Mouse (Mus musculus) neural tube, embryonic 11.5 days (tissue): ENCODE data around the gene Tm4sf20. TPM values are rescaled to one million over a fixed set of nuclear protein-coding genes. Genes with fewer than 3 reads are reported as not detected.

Experiments used
- ATAC-seq: fragments of 200-750 bp; cut with Nextera tagmentation; 2 replicates; pipeline ENCODE4 v1.8.0; 2017; ENCODE audit warnings: moderate number of reproducible peaks, mild to moderate bottlenecking, moderate TSS enrichment, moderate library complexity; ENCODE audit not compliant: insufficient read depth, low FRiP score, low TSS enrichment
- DNase-seq: peaks from one replicate; pipeline ENCODE4 v3.0.0-alpha.2; 2015; ENCODE audit warnings: low spot score
- H3K27ac ChIP-seq: fragments of 300-500 bp; sonication (generic); 2 replicates; pipeline ENCODE4 v1.5.1; 2014; ENCODE audit warnings: low read depth, mild to moderate bottlenecking, low read length
- H3K27me3 ChIP-seq: fragments of 300-500 bp; sonication (generic); 2 replicates; pipeline ENCODE4 v1.6.1; 2014; ENCODE audit warnings: mild to moderate bottlenecking, low read length, mixed read lengths; ENCODE audit not compliant: control insufficient read depth, insufficient read depth
- H3K36me3 ChIP-seq: fragments of 300-500 bp; sonication (generic); 2 replicates; pipeline ENCODE4 v1.6.1; 2014; ENCODE audit warnings: mild to moderate bottlenecking, low read length, moderate library complexity, mixed read lengths; ENCODE audit not compliant: control insufficient read depth, insufficient read depth
- H3K4me1 ChIP-seq: fragments of 300-500 bp; sonication (generic); 2 replicates; pipeline ENCODE4 v1.6.1; 2014; ENCODE audit warnings: low read length, mixed read lengths; ENCODE audit not compliant: control insufficient read depth, insufficient read depth
- H3K4me2 ChIP-seq: fragments of 300-500 bp; sonication (generic); 2 replicates; pipeline ENCODE4 v1.6.1; 2014; ENCODE audit warnings: low read depth, mild to moderate bottlenecking, moderate library complexity
- H3K4me3 ChIP-seq: fragments of 300-500 bp; sonication (generic); 2 replicates; pipeline ENCODE4 v1.5.1; 2014; ENCODE audit warnings: low read depth, low read length
- H3K9ac ChIP-seq: fragments of 300-500 bp; sonication (generic); 2 replicates; pipeline ENCODE4 v1.6.1; 2014; ENCODE audit warnings: mild to moderate bottlenecking, low read length
- H3K9me3 ChIP-seq: fragments of 300-500 bp; sonication (generic); 2 replicates; pipeline ENCODE4 v1.6.1; 2016; ENCODE audit warnings: low read length; ENCODE audit not compliant: control insufficient read depth
- WGBS: fragments of 180-500 bp; shearing (Covaris S2); extraction: QIAGEN DNeasy Blood & Tissue Kit; methylation state at CpG from one replicate; pipeline ENCODE4 v1.1.7; 2014; 5-methylcytosine and 5-hydroxymethylcytosine counted together
- polyA plus RNA-seq: library from polyadenylated mRNA; unstranded; fragments of >200 nt; fragmentation: Nextera tagmentation; extraction: Ambion mirVana; gene quantifications from 2 replicates; pipeline ENCODE4 v1.2.1, GENCODE M21; 2014

Tm4sf20 gene
- polyA plus RNA-seq, 1 experiment from 2014 or later: 0.28 TPM

DNA sequence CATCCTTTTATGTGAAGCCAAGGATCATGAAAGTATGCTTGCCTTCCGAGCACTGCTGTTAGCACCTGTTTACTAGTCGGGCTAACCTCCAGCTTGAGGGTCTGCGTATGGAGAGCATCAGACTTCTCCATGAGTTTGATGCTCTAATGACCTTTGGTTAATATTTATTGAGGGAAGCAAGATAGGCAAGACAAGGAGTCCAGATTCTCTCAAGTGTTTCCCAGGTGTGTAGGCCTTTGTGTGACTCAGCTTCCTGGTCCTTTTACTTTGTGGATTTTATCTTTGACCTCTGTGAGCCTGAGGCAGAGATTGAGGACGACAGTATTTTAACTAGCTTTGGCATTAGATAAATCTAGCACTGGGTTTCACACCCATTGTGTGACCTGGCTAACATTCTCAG lies 1.6 kb downstream of the Tm4sf20 start:
- Histone ChIP-seq H3K36me3 (no peaks in the 10 kb centered on the region; the same call in 1 of the 2 replicates), H3K27me3 (no peaks in the 10 kb centered on the region), H3K9ac (no peak overlapping the region), H3K4me2 (no peak overlapping the region), H3K9me3 (no peaks in the 10 kb centered on the region), H3K4me1 (no peaks in the 10 kb centered on the region), H3K27ac (no peak overlapping the region), H3K4me3 (no peak overlapping the region)
- no peak for DNase-seq
- WGBS: 70% methylated on average over 4 of the region's 4 CpGs
- ATAC-seq: no peak

DNA sequence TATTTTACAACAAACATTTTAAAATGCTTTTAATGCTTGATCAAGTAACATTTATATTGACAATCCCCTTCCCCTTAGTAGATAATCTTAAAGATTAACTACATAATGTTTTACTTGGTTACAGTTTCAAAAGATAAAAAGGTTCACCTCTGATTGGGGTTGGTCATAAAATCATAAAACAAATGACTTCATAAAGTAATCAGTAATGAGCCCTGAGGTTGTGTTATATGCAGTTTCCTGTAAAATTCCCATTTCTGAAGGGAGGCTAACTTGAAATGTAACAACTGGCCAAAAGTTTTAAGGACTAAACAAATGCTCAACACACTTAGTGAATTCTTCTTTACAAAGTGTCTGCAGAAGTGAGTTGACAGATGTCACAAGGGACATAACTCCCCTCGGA lies 2.0 kb downstream of the Tm4sf20 start:
- Histone ChIP-seq H3K27ac (no peak overlapping the region), H3K4me3 (no peak overlapping the region), H3K4me1 (no peaks in the 10 kb centered on the region), H3K9ac (no peak overlapping the region), H3K9me3 (no peaks in the 10 kb centered on the region), H3K4me2 (no peak overlapping the region), H3K36me3 (no peaks in the 10 kb centered on the region; the same call in 1 of the 2 replicates), H3K27me3 (no peaks in the 10 kb centered on the region)
- ATAC-seq: no peak
- DNase-seq: no peak
- WGBS: 86% methylated on average over 1 of the region's 1 CpGs

DNA sequence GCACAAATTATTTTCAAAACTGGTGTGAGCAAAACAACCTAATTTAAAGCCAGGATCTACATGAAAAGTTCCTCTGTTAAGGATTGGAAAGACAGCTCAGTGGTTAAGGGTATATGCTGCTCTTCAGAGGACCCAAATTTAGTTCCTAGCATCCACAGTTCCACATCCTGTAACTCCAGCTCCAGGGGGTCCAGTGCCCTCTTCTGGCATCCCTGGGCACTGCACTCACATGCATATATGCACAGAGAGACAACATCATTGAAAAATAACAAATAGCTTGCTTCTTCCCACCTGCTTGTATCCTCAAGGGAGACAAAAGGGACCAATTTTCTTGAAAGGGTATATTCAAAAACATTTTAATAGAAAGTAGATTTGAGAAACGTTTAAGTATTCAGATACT lies 6.0 kb downstream of the Tm4sf20 start:
- no peak overlapping the region for H3K27ac ChIP-seq
- H3K9me3 ChIP-seq: no peaks in the 10 kb centered on the region
- H3K4me1 ChIP-seq: no peaks in the 10 kb centered on the region
- no peak overlapping the region for H3K4me2 ChIP-seq
- no peak for ATAC-seq
- no peak for DNase-seq
- no peak overlapping the region for H3K4me3 ChIP-seq
- no peak overlapping the region for H3K9ac ChIP-seq
- no peaks in the 10 kb centered on the region for H3K27me3 ChIP-seq
- WGBS: 81% methylated on average over 1 of the region's 1 CpGs
- H3K36me3 ChIP-seq: no peaks in the 10 kb centered on the region; the same call in 1 of the 2 replicates

DNA sequence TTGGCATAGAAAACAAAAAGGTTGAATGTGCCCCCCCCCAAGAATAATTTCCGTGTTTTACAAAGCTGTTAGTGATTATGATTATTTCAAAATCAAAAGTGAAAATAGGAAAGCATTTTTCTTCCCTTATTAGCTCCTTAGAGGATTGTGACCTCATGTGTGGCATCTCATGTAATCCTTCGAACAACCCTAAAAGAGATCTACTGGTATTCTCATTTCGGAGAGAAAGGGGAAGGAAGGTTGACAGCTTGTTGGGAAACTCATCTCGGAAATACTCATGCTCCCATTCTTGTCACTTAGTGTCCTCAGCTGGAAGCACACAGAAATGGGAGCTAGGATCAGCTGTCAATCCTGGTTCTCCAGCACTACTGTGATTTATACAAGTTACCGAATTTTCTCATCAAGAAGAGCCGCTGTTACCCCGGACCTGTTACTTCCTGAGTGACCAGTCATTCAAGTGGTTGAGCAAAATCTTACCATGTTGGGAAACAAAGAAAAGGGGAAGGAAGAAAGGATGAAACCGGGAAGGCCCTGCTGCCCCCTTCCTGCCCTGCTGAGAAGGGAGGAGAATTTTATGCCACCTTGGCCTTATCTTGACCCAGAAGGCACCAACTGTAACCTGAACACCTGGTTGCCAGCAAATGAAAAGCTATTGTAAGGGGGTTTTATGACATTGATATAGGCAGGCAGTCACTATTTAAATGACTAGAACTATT lies 6.6 kb downstream of the Tm4sf20 start:
- H3K9ac ChIP-seq: no peak overlapping the region
- H3K27me3 ChIP-seq: no peaks in the 10 kb centered on the region
- H3K4me1 ChIP-seq: no peaks in the 10 kb centered on the region
- H3K9me3 ChIP-seq: no peaks in the 10 kb centered on the region
- WGBS: 90% methylated on average over 8 of the region's 8 CpGs
- H3K4me3 ChIP-seq: no peak overlapping the region
- DNase-seq (no peak), ATAC-seq (no peak)
- no peak overlapping the region for H3K4me2 ChIP-seq
- no peak overlapping the region for H3K27ac ChIP-seq
- no peaks in the 10 kb centered on the region; the same call in 1 of the 2 replicates for H3K36me3 ChIP-seq

DNA sequence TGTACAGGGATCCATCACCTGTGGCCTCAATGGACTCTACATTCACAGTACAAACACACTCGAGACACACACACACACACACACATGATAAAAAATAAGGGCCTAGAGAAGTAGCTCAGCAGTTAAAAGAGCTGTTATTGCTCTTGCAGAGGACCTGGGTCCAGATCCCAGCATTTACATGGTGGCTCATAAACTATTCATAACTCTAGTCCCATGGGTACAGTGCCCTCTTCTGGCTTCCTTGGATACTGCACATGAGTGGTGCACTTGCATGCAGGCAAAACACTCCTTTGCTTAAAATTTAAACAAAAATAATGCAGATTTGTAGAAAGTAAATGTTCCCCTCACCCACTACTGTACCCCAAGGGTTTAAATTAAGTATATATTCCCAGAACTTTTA lies 8.7 kb downstream of the Tm4sf20 start:
- Histone ChIP-seq H3K27me3 (no peaks in the 10 kb centered on the region), H3K4me1 (no peaks in the 10 kb centered on the region), H3K27ac (no peak overlapping the region), H3K36me3 (peaks cover 2% of the 10 kb centered on the region; the same call in 1 of the 2 replicates), H3K4me2 (no peak overlapping the region), H3K9me3 (no peaks in the 10 kb centered on the region), H3K4me3 (no peak overlapping the region), H3K9ac (no peak overlapping the region)
- ATAC-seq (no peak), DNase-seq (no peak)
- 81% methylated on average over 1 of the region's 1 CpGs for WGBS

DNA sequence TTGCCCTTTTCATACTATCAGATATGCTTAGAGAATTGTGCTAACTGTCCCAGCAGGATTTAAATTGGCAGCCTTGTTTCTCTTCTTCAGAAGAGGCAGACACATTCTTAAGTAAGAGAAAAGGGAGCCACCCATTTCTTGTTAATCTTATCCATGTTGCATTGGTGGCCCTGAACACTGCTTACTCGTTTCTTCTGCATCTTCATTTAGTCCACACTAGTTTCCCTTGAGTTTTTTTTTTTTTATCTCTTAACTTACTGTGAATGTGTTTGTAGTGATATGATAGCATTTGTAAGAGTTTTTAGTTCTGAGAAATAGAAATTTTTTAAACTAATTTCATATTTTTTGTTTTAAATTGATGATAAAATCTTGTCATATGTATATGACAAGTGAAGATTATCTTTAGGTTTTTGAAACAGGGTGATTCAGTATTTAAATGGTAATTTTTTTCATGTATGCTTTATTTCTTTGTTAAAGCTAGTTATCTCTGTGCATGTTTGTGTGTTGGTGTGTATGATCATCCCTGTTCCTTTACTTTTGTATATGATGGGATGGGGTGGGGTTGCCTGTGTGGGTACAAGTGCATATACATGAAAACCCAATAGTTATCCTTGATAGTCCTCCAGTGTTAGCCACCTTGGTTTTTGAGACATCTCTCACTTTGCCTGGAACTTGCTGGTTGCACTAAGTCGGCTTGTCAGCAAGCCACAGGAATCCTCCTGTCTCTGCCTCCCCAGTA lies 20.4 kb downstream of the Tm4sf20 start:
- WGBS: 93% methylated on average over 2 of the region's 2 CpGs

DNA sequence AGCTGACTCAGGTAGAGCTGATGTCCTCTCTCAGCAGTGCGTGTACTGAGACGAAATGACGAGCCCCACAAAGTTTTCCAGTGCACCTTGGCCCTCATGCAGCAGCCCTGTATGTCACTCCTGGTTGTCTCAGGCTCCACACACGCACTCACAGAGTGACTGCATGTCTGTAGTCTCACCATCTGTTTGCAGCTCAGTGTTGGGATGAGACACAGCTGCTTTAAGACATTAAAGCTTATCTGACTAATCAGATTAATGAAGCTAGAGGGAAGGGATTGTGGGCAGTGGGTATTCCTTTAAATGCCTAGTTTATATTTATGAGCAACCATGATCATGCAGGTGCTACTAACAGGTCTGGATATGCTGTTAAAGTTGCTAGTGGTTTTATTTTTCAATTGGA lies 21.9 kb downstream of the Tm4sf20 start:
- no peak overlapping the region for H3K27ac ChIP-seq
- H3K4me3 ChIP-seq: no peak overlapping the region
- no peak overlapping the region for H3K9ac ChIP-seq
- no peaks in the 10 kb centered on the region for H3K27me3 ChIP-seq
- H3K4me1 ChIP-seq: no peaks in the 10 kb centered on the region
- no peaks in the 10 kb centered on the region for H3K9me3 ChIP-seq
- WGBS: 92% methylated on average over 4 of the region's 4 CpGs
- no peak for DNase-seq
- H3K36me3 ChIP-seq: no peaks in the 10 kb centered on the region
- H3K4me2 ChIP-seq: no peak overlapping the region
- ATAC-seq: no peak

More for the DNA sequence above, 20.4 kb downstream of the Tm4sf20 start:
- no peak overlapping the region for H3K4me2 ChIP-seq
- no peak overlapping the region for H3K27ac ChIP-seq
- no peak overlapping the region for H3K4me3 ChIP-seq
- no peak for ATAC-seq
- DNase-seq: no peak
- H3K9me3 ChIP-seq: no peaks in the 10 kb centered on the region
- no peak overlapping the region for H3K9ac ChIP-seq
- H3K27me3 ChIP-seq: no peaks in the 10 kb centered on the region
- H3K4me1 ChIP-seq: no peaks in the 10 kb centered on the region
- H3K36me3 ChIP-seq: no peaks in the 10 kb centered on the region

DNA sequence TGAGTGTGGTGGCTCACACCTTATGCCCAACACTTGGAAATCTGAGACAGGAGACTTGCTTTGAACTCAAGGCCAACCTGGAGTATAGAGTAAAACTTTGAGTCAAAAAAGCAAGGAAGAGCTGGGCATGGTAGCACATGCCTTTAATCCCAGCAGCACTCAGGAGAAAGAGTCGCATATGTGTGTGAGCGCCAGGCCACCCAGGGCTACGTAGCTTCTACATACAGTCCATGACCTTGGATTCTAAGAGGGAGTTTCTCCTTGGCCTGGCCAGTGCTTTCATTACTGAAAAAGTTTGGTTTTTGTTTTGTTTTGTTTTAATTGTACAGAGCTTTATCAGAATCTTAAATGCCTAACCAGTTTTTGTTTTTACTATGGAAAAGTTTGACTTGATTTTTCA lies 24.3 kb downstream of the Tm4sf20 start:
- no peak for ATAC-seq
- Histone ChIP-seq H3K4me3 (no peak overlapping the region), H3K4me2 (no peak overlapping the region), H3K4me1 (no peaks in the 10 kb centered on the region), H3K36me3 (peaks cover 2% of the 10 kb centered on the region; the same call in 1 of the 2 replicates), H3K27me3 (no peaks in the 10 kb centered on the region), H3K9me3 (no peaks in the 10 kb centered on the region), H3K9ac (no peak overlapping the region), H3K27ac (no peak overlapping the region)
- 93% methylated on average over 3 of the region's 3 CpGs for WGBS
- no peak for DNase-seq

DNA sequence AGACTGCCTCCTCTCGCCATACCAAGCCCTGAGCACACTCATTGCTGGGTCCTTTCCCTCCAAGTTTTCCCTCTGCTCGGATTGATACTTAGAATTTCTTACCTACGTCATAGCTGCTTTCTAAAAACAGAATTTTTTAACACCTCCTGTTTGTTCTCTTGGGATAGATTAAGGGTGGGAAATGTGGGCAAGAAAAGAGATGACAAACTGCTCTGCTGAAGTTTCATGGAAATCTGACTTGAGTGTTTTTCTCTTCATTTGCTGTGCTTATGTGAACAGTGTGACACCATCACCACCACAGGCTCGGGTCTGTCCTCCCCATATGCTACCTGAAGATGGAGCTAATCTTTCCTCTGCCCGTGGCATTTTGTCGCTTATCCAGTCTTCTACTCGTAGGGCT lies 26.7 kb downstream of the Tm4sf20 start:
- Histone ChIP-seq H3K4me2 (no peak overlapping the region), H3K27me3 (no peaks in the 10 kb centered on the region), H3K9ac (no peak overlapping the region), H3K9me3 (no peaks in the 10 kb centered on the region), H3K27ac (no peak overlapping the region), H3K4me3 (no peak overlapping the region), H3K36me3 (peaks cover 2% of the 10 kb centered on the region; the same call in 1 of the 2 replicates), H3K4me1 (no peaks in the 10 kb centered on the region)
- 89% methylated on average over 7 of the region's 7 CpGs for WGBS
- ATAC-seq (no peak), DNase-seq (no peak)
